8 mouse cellular contexts compared by ENCODE assay signal in genomic region chr12:101977404-101977915, GRCm38 (mm10). TPM values are rescaled to one million over a fixed set of nuclear protein-coding genes. Genes with fewer than 3 reads are reported as not detected.
A peak's percentile ranks its signal among the peaks of the same experiment; 100 is the strongest.
DNase-seq lines count a peak whose midpoint lies in the region; ATAC-seq and TF ChIP-seq lines count a peak whose summit lies in the region.

No protein-coding gene starts in this region.

- H3K27ac ChIP-seq in heart, embryonic 12.5 days (ENCODE audit: poor library complexity, severe bottlenecking): no peak overlapping the region
- no peak overlapping the region for H3K27ac ChIP-seq in forebrain, postnatal 0 days (ENCODE audit: low read depth, low read length)
- H3K27ac ChIP-seq in macrophage: 0 out of 2 replicates have a peak overlapping the region, but pooled peaks have one; percentile 90

- ATAC-seq in heart, embryonic 12.5 days (ENCODE audit: insufficient number of reproducible peaks, low FRiP score): no peak
- no peak for ATAC-seq in forebrain, postnatal 0 days

- H3K79me2 ChIP-seq in macrophage (ENCODE audit: inconsistent target): peaks cover 86% of the 10 kb centered on the region

- intact Hi-C loops in heart, postnatal 25 days (cut with DNase I): loop anchor here (5.0 kb wide), 1 partner anchor 490 kb away; the partner anchor contains the start of gene Golga5

- peaks cover 30% of the 10 kb centered on the region for H3K4me1 ChIP-seq in heart, embryonic 12.5 days (replicated peaks)
- peaks cover 44% of the 10 kb centered on the region for H3K4me1 ChIP-seq in E14TG2a.4 (replicated peaks; ENCODE audit: low read depth, low read length)
- peaks cover 16% of the 10 kb centered on the region for H3K4me1 ChIP-seq in forebrain, postnatal 0 days (ENCODE audit: insufficient read depth)

- no peaks in the 10 kb centered on the region for H3K9me3 ChIP-seq in heart, embryonic 12.5 days (replicated peaks)
- H3K9me3 ChIP-seq in E14TG2a.4 (ENCODE audit: low read length): no peaks in the 10 kb centered on the region
- no peaks in the 10 kb centered on the region for H3K9me3 ChIP-seq in forebrain, postnatal 0 days (ENCODE audit: low read length)

- H3K36me3 ChIP-seq in heart, embryonic 12.5 days: peaks cover 18% of the 10 kb centered on the region
- peaks cover 46% of the 10 kb centered on the region for H3K36me3 ChIP-seq in E14TG2a.4 (ENCODE audit: insufficient read depth, low read length)
- peaks cover 10% of the 10 kb centered on the region; the same call in 1 of the 2 replicates for H3K36me3 ChIP-seq in forebrain, postnatal 0 days (ENCODE audit: insufficient read depth)
- H3K36me3 ChIP-seq in macrophage (ENCODE audit: inconsistent target): 0 out of 2 replicates have a peak, but pooled peaks cover under 1% of the 10 kb centered on the region

- peak overlapping the region; percentile 98; the same call in 1 of the 2 replicates for H3K4me3 ChIP-seq in heart, embryonic 12.5 days
- H3K4me3 ChIP-seq in E14TG2a.4 (replicated peaks; ENCODE audit: low read length) (peak overlapping the region; percentile 95), macrophage (ENCODE audit: inconsistent target) (peak overlapping the region; percentile 89; the same call in 1 of the 2 replicates)
- H3K4me3 ChIP-seq in forebrain, postnatal 0 days (ENCODE audit: low read depth, low read length): no peak overlapping the region

- 91% methylated on average over 10 of the region's 10 CpGs for WGBS in heart, embryonic 12.5 days
- WGBS in forebrain, postnatal 0 days: 93% methylated on average over 10 of the region's 10 CpGs
- 74% methylated on average over 10 of the region's 10 CpGs for WGBS in macrophage (ENCODE audit: missing documents)

- no peaks in the 10 kb centered on the region for H3K27me3 ChIP-seq in heart, embryonic 12.5 days (replicated peaks)
- no peaks in the 10 kb centered on the region for H3K27me3 ChIP-seq in E14TG2a.4 (ENCODE audit: insufficient read depth, low read length)
- H3K27me3 ChIP-seq in forebrain, postnatal 0 days (ENCODE audit: insufficient read depth, low read length): no peaks in the 10 kb centered on the region

- 0 out of 2 replicates have a peak overlapping the region, but pooled peaks have one; percentile 97 for H3K9ac ChIP-seq in heart, embryonic 12.5 days
- peak overlapping the region; percentile 95; the same call in 1 of the 2 replicates for H3K9ac ChIP-seq in forebrain, postnatal 0 days

- TF ChIP-seq CTCF in E14TG2a.4 (conservative IDR thresholded peaks at IDR 0.05; ENCODE audit: low read length): no peak
- no peak for TF ChIP-seq CTCF in forebrain, postnatal 0 days (IDR thresholded peaks at IDR 0.05; ENCODE audit: low read depth)

- peak overlapping the region; percentile 78 for H3K4me2 ChIP-seq in heart, embryonic 12.5 days
- peak overlapping the region; percentile 80; the same call in 1 of the 2 replicates for H3K4me2 ChIP-seq in forebrain, postnatal 0 days (ENCODE audit: low read depth)

- no peak for DNase-seq in heart, postnatal 25 days (ENCODE audit: low spot score)
- DNase-seq in forebrain, postnatal 0 days: no peak
- DNase-seq in urinary bladder, adult 2 months (ENCODE audit: low spot score): no peak
- DNase-seq in urinary bladder, postnatal 10 days (ENCODE audit: low spot score): no peak
- DNase-seq in kidney, postnatal 10 days: no peak

RNA-seq across cellular contexts. Expression of gene Cpsf2, which starts 1.7 kb away (rescaled TPM):
- 26.2 and 27.7 TPM in 2 replicates for polyA plus RNA-seq in heart, embryonic 12.5 days (2016; fragmentation: Nextera tagmentation; extraction: Ambion mirVana)
- total RNA-seq in heart, postnatal 25 days (2021): 10 to 100 TPM; 13.2 to 13.9 TPM
- 37.2 and 38.1 TPM in 2 replicates for total RNA-seq in forebrain, postnatal 0 days (2014; rRNA removed)
- polyA plus RNA-seq in forebrain, postnatal 0 days (2015; fragmentation: Nextera tagmentation; extraction: Ambion mirVana): 25.5 and 28.8 TPM in 2 replicates
- total RNA-seq in macrophage (2018; cell fraction: chromatin; rRNA removed): 10 to 100 TPM; 10.6 to 24.1 (median 17.5) TPM
- 10 to 100 TPM; 26.3 to 37.0 (median 31.0) TPM for total RNA-seq in macrophage (2018; cell fraction: cytosol; rRNA removed)
- 10 to 100 TPM; 14.4 to 39.2 (median 26.8) TPM for total RNA-seq in macrophage (2018; cell fraction: nucleus; rRNA removed)
- polyA plus RNA-seq in macrophage (2018): 24.5 to 29.8 TPM (median 25.4 TPM) in 3 replicates
- 9.5 and 10.8 TPM in 2 replicates for polyA plus RNA-seq in urinary bladder, adult 2 months (2012; rRNA removed)

RNA-seq across cellular contexts. Expression of gene Atxn3, which starts 19.4 kb away (rescaled TPM):
- 10.6 and 11.0 TPM in 2 replicates for polyA plus RNA-seq in heart, embryonic 12.5 days (2016; fragmentation: Nextera tagmentation; extraction: Ambion mirVana)
- 10 to 100 TPM; 11.1 to 11.5 TPM for total RNA-seq in heart, postnatal 25 days (2021)
- total RNA-seq in forebrain, postnatal 0 days (2014; rRNA removed): 12.8 and 13.7 TPM in 2 replicates
- polyA plus RNA-seq in forebrain, postnatal 0 days (2015; fragmentation: Nextera tagmentation; extraction: Ambion mirVana): 6.9 and 8.9 TPM in 2 replicates
- 10 to 100 TPM; 19.2 to 90.1 (median 36.5) TPM for total RNA-seq in macrophage (2018; cell fraction: chromatin; rRNA removed)
- total RNA-seq in macrophage (2018; cell fraction: cytosol; rRNA removed): 10 to 100 TPM; 19.8 to 44.9 (median 32.4) TPM
- total RNA-seq in macrophage (2018; cell fraction: nucleus; rRNA removed): 10 to 100 TPM; 18.1 to 59.7 (median 37.6) TPM
- 22.9 to 30.7 TPM (median 26.8 TPM) in 3 replicates for polyA plus RNA-seq in macrophage (2018)
- 17.4 and 17.6 TPM in 2 replicates for polyA plus RNA-seq in urinary bladder, adult 2 months (2012; rRNA removed)
